Mouse (Mus musculus) ES-E14 (cell line): ENCODE measurements at regions not wholly inside any gene's neighbourhood (a gene's known extent, or its start where the extent isn't known, plus 50 kb on each side); places are given as distances from the start of the nearest gene placed in this dataset.

Experiments
- DNase-seq: peaks from one replicate; pipeline ENCODE4 v3.0.0-alpha.2; 2013; ENCODE audit warnings: low read depth, low spot score
- H3K27ac ChIP-seq: 2 replicates; pipeline ENCODE4 v1.5.1; 2012; ENCODE audit warnings: low read depth, mild to moderate bottlenecking, low read length, moderate library complexity, mixed read lengths; ENCODE audit not compliant: poor library complexity, insufficient read depth, severe bottlenecking
- H3K36me3 ChIP-seq: 2 replicates; pipeline ENCODE4 v1.6.1; 2012; ENCODE audit warnings: mild to moderate bottlenecking, low read length, moderate library complexity, mixed read lengths; ENCODE audit not compliant: control insufficient read depth, poor library complexity, insufficient read depth, severe bottlenecking
- H3K4me1 ChIP-seq, 2 experiments: fragments of 150-350 bp in 1 of 2; sonication (generic) in 1 of 2; 2 replicates each; pipeline ENCODE4 v1.6.1; 2012; ENCODE audit warnings: low read length in 2 of 2, mild to moderate bottlenecking in 1 of 2, mixed read lengths in 1 of 2; ENCODE audit not compliant: control insufficient read depth in 2 of 2, insufficient read depth in 2 of 2, poor library complexity in 1 of 2
- H3K4me3 ChIP-seq, 2 experiments: fragments of 150-350 bp in 1 of 2; sonication (generic) in 1 of 2; 2 replicates each; pipeline ENCODE4 v1.5.1; 2012; ENCODE audit warnings: low read length in 2 of 2, low read depth in 1 of 2, mild to moderate bottlenecking in 1 of 2, mixed read lengths in 1 of 2; ENCODE audit not compliant: insufficient read depth in 1 of 2, poor library complexity in 1 of 2, severe bottlenecking in 1 of 2
- H3K9ac ChIP-seq: 2 replicates; pipeline ENCODE4 v1.6.1; 2012; ENCODE audit warnings: low read depth, mild to moderate bottlenecking, low read length, mixed read lengths; ENCODE audit not compliant: poor library complexity, insufficient read depth, severe bottlenecking
- H3K9me3 ChIP-seq: fragments of 150-350 bp; sonication (generic); 2 replicates; pipeline ENCODE4 v1.6.1; 2012; ENCODE audit warnings: low read depth, mild to moderate bottlenecking, low read length; ENCODE audit not compliant: control insufficient read depth, insufficient read depth
- CHD2 ChIP-seq: IDR thresholded peaks from 2 replicates; pipeline ENCODE4 v1.6.1; 2014; ENCODE audit warnings: mild to moderate bottlenecking, low read depth, low read length, inconsistent platforms
- HCFC1 ChIP-seq: IDR thresholded peaks from 2 replicates; pipeline ENCODE4 v1.6.1; 2012; ENCODE audit warnings: low read length, inconsistent platforms, borderline replicate concordance; ENCODE audit not compliant: insufficient read depth
- MAFK ChIP-seq: IDR thresholded peaks from 2 replicates; pipeline ENCODE4 v1.6.1; 2014; ENCODE audit warnings: mild to moderate bottlenecking, low read depth, low read length, inconsistent platforms; ENCODE audit not compliant: insufficient read depth
- ZC3H11A ChIP-seq: IDR thresholded peaks from 2 replicates; pipeline ENCODE4 v1.6.1; 2012; ENCODE audit warnings: low read depth, mild to moderate bottlenecking, inconsistent platforms, low read length, borderline replicate concordance
- ZNF384 ChIP-seq: IDR thresholded peaks from 2 replicates; pipeline ENCODE4 v1.6.1; 2012; ENCODE audit warnings: low read depth, low read length, inconsistent platforms
- in situ Hi-C, 2 experiments: fragments of 600-800 bp; cut with MboI; formaldehyde crosslinking; loops; one replicate each; pipeline ENCODE4 v1.15.1; 2025; ENCODE audit warnings: low sequenced_read_pairs in 2 of 2, inconsistent platforms in 1 of 2; ENCODE audit not compliant: unreplicated experiment in 2 of 2

DNA sequence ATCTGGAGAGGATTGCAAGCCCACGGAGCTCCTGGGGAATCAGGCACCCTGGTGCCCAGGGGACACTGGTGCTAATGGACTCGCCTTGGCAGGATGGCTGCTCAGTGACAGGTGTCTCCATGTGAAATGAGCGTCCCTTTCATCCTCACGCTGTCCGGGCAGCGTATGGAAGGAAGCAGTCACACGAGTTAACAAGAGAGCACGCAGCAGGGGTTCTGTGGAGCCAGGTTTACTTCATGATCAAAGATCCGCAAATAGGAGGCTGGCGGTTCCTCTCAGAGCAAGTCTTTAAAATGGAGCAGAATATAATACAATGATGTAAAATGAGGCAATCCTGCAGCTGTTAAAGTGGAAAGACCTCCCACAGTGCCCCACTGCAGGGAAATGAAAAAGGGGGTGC lies 276.8 kb downstream of the Matn1 start:
- no peak overlapping the region for H3K4me3 ChIP-seq
- no peak overlapping the region for H3K9ac ChIP-seq
- TF ChIP-seq CHD2 = no peak
- in situ Hi-C loops = no loop called here
- no peaks in the 10 kb centered on the region for H3K4me1 ChIP-seq
- H3K27ac ChIP-seq = no peak overlapping the region
- no peak for DNase-seq
- H3K9me3 ChIP-seq = no peaks in the 10 kb centered on the region
- no peaks in the 10 kb centered on the region for H3K36me3 ChIP-seq

DNA sequence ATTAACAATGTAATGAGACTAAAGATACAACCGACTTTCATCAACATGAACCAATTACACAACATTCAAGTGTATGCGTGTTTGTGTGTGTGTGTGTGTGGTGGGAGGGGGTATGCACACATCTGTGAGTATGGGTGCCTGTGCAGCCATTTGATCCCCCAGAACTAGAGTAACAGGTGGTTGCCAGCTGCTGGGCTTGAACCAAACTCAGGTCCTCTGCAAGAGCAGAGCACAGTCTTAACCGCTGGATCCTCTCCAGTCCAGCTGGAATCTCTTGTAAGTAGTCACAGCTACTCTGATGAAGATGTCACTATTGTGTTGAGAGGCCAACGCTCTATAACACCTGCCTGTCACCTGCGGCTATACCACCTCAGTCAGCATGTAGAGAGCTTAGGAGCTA lies 286.2 kb downstream of the Matn1 start:
- DNase-seq = no peak
- no peak overlapping the region for H3K27ac ChIP-seq
- in situ Hi-C loops = no loop called here

DNA sequence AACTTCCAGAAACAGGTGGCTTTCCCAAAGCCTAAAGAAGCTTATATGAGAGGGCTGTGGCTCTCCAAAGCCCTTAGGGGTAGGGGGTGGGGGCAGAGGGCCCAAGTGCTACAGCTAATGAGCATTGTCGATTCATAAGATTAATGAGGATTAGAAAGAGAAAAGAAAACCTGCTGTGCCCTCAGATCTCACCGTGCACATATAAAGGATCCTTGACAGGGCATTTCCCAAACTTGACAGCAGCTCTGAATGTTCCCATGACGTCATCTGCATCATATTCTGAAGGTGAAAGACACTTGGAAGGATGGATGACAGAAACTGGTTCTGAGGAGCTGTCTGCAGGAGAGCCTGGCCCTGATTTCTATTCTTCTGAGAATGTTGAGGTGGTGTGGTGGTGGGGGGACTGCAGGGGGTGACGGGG lies 292.4 kb downstream of the Matn1 start:
- Histone ChIP-seq H3K9ac (no peak overlapping the region), H3K4me3 (no peak overlapping the region), H3K4me1 (no peaks in the 10 kb centered on the region), H3K27ac (no peak overlapping the region), H3K36me3 (no peaks in the 10 kb centered on the region), H3K9me3 (no peaks in the 10 kb centered on the region)
- TF ChIP-seq MAFK = no peak
- no peak for TF ChIP-seq CHD2
- TF ChIP-seq HCFC1 = no peak
- no peak for TF ChIP-seq ZC3H11A
- TF ChIP-seq ZNF384 = no peak
- DNase-seq = no peak
- in situ Hi-C loops = no loop called here

More for the DNA sequence above, 286.2 kb downstream of the Matn1 start:
- Histone ChIP-seq H3K4me3 (no peak overlapping the region), H3K4me1 (no peaks in the 10 kb centered on the region), H3K9me3 (no peaks in the 10 kb centered on the region), H3K36me3 (no peaks in the 10 kb centered on the region), H3K9ac (no peak overlapping the region)
- TF ChIP-seq HCFC1 (no peak), CHD2 (no peak), ZNF384 (no peak), ZC3H11A (no peak), MAFK (no peak)

DNA sequence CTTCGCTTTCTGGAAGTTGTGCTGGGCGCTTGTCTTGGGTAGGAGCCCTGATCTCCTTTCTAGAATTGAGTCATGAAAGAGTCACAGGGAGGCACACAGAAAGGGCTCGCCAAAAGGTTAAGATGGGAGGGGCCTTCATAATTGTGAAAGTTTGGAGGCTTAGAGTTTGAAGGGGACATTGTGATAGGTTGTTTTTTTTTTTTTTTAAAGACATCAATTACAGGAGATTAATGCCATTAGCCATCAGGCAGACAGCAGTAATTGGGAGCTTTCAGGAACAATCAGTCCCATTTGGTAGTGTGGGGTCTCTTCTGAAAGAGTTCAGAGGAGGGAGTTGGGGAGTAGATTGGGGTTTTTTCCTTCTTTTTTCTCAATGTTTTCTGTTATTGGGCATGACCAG lies 294.4 kb downstream of the Matn1 start:
- no peak for TF ChIP-seq ZC3H11A
- TF ChIP-seq CHD2 = no peak
- TF ChIP-seq ZNF384 = no peak
- TF ChIP-seq MAFK = no peak
- no peak for TF ChIP-seq HCFC1

DNA sequence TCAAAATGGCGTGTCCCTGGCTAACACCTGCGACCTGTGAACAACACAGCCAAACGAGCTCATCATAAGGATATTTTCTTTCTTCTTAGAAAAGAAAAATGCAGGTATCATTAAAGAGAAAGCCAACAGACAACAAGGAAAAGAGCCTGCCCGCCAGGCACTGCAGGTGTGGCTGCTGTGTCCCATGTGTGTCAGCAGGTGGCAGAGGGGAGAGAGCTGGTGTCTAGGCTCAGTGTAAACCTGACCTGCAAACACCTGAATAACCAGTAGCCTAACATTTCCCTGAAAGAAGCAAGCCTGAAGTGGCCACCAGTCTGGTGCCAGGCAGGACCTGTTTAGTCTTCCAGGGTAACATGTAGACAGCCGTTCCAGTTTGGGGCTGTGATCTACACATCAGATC lies 294.9 kb downstream of the Matn1 start:
- DNase-seq = no peak
- H3K9me3 ChIP-seq = no peaks in the 10 kb centered on the region
- in situ Hi-C loops = no loop called here
- no peak overlapping the region for H3K4me3 ChIP-seq
- no peak overlapping the region for H3K27ac ChIP-seq
- H3K9ac ChIP-seq = no peak overlapping the region
- TF ChIP-seq ZC3H11A (no peak), ZNF384 (no peak)
- no peaks in the 10 kb centered on the region for H3K36me3 ChIP-seq
- no peaks in the 10 kb centered on the region for H3K4me1 ChIP-seq

More for the DNA sequence above, 294.4 kb downstream of the Matn1 start:
- H3K36me3 ChIP-seq = no peaks in the 10 kb centered on the region
- H3K27ac ChIP-seq = no peak overlapping the region
- no peaks in the 10 kb centered on the region for H3K4me1 ChIP-seq
- in situ Hi-C loops = no loop called here
- H3K4me3 ChIP-seq = no peak overlapping the region
- H3K9ac ChIP-seq = no peak overlapping the region
- DNase-seq = no peak
- H3K9me3 ChIP-seq = no peaks in the 10 kb centered on the region
